ENCODE assay signal across 8 mouse cellular contexts in the genomic region with DNA sequence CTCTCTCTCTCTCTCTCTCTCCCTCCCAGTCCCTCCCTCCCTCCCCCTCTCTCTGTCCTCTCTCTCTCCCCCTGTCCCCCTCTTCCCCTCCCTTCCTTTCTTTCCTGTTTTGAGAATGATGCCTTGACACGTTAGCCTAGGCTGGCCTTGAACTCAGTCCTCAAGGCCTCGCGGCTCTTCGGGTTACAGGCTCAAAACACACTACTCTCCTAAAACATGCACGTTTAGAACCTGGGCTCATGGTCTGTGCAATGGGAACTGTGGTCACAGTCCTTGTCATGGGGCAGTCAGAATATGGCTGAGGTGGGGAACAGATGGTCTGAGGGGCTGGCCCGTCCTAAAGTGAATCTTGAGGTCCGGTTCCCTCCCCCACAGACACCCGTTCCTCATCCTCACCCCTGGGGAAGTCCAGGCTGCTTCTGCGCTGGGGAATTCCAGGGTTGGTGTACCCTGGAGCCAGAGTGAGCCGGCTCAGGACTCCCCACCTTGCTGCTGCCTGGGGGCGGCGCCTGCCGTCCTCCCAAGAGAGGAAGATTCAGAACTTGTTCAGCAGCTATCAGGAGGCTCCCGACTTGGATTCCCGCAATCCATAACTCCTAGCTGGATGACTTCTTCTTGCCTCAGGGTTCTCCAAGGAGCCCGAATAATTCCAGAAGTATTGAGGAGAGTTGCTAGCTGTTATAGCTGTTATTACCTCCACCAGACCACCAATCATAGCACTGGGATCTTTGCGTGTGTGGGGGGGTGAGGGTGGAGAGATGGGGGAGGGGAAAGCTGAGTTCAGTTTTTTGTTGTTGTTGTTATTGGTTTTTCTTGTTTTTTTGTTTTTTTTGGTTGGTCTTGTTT. TPM values are rescaled to one million over a fixed set of nuclear protein-coding genes. Genes with fewer than 3 reads are reported as not detected.
A peak's percentile ranks its signal among the peaks of the same experiment; 100 is the strongest.
DNase-seq lines count a peak whose midpoint lies in the region; ATAC-seq lines count a peak whose summit lies in the region.

No protein-coding gene starts in this region.

- no peaks in the 10 kb centered on the region for H3K36me3 ChIP-seq in heart, embryonic 11.5 days (ENCODE audit: control insufficient read depth, insufficient read depth, low read length)
- H3K36me3 ChIP-seq in limb, embryonic 12.5 days = no peaks in the 10 kb centered on the region

- peaks cover 11% of the 10 kb centered on the region for H3K4me1 ChIP-seq in heart, embryonic 11.5 days (ENCODE audit: control insufficient read depth, insufficient read depth, low read length)
- peaks cover 11% of the 10 kb centered on the region for H3K4me1 ChIP-seq in limb, embryonic 12.5 days (replicated peaks)

- H3K9ac ChIP-seq in heart, embryonic 11.5 days (ENCODE audit: low read depth, low read length) = no peak overlapping the region; the same call in 1 of the 2 replicates
- H3K9ac ChIP-seq in limb, embryonic 12.5 days (replicated peaks) = no peak overlapping the region

- WGBS in heart, embryonic 11.5 days (ENCODE audit: insufficient replicate concordance) = 5% methylated on average over 17 of the region's 17 CpGs
- 6% methylated on average over 17 of the region's 17 CpGs for WGBS in limb, embryonic 12.5 days

- ATAC-seq in CD4-positive, CD25-positive, alpha-beta regulatory T cell, adult 4 months = peak; percentile 37
- no peak for ATAC-seq in heart, embryonic 11.5 days (replicated peaks; ENCODE audit: insufficient number of reproducible peaks, low FRiP score, low TSS enrichment)
- no peak for ATAC-seq in limb, embryonic 12.5 days (ENCODE audit: insufficient number of reproducible peaks, insufficient read depth, low FRiP score, low TSS enrichment, low read depth)

- H3K4me2 ChIP-seq in heart, embryonic 11.5 days = peak overlapping the region; percentile 77
- peak overlapping the region; percentile 59 for H3K4me2 ChIP-seq in limb, embryonic 12.5 days

- H3K27me3 ChIP-seq in heart, embryonic 11.5 days (ENCODE audit: control insufficient read depth, insufficient read depth, low read length) = peaks cover 43% of the 10 kb centered on the region
- peaks cover 61% of the 10 kb centered on the region for H3K27me3 ChIP-seq in limb, embryonic 12.5 days

- intact Hi-C loops in heart, postnatal 25 days (cut with DNase I) = no loop called here

- H3K9me3 ChIP-seq in heart, embryonic 11.5 days (replicated peaks; ENCODE audit: control insufficient read depth, low read length) = no peaks in the 10 kb centered on the region
- no peaks in the 10 kb centered on the region for H3K9me3 ChIP-seq in limb, embryonic 12.5 days

- H3K4me3 ChIP-seq in heart, embryonic 11.5 days (ENCODE audit: low read depth, low read length) = peak overlapping the region; percentile 41
- peak overlapping the region; percentile 38 for H3K4me3 ChIP-seq in limb, embryonic 12.5 days (replicated peaks)

- H3K27ac ChIP-seq in heart, embryonic 11.5 days (ENCODE audit: low read depth, low read length) = no peak overlapping the region
- H3K27ac ChIP-seq in limb, embryonic 12.5 days = no peak overlapping the region

- peak; percentile 95 for DNase-seq in heart, adult 11 months
- DNase-seq in heart, postnatal 25 days (ENCODE audit: low spot score) = no peak
- DNase-seq in layer of hippocampus, postnatal 36 days = no peak
- DNase-seq in left cerebral cortex, adult 9 months (ENCODE audit: low spot score in 2 of 2) = no peak
- no peak for DNase-seq in cerebellum, adult 9-11 months

RNA-seq across cellular contexts. Expression of a gene that starts 0.8 kb away (rescaled TPM):
- 1 to 10 TPM; 7.7 to 9.6 TPM for total RNA-seq in heart, postnatal 25 days (2021)
- 100 to 1,000 TPM in 1 of 2 experiments, 10 to 100 TPM in 1; 66.8 to 106 TPM for polyA plus RNA-seq in CD4-positive, CD25-positive, alpha-beta regulatory T cell, adult 4 months (2017; shearing (Covaris generic))
- polyA plus RNA-seq in heart, embryonic 11.5 days (2014; fragmentation: Nextera tagmentation; extraction: Ambion mirVana) = 8.1 and 8.5 TPM in 2 replicates
- 8.8 and 8.9 TPM in 2 replicates for polyA plus RNA-seq in limb, embryonic 12.5 days (2016; fragmentation: Nextera tagmentation; extraction: Ambion mirVana)
- 1 to 10 TPM; 1.9 to 3.6 TPM for total RNA-seq in layer of hippocampus, postnatal 36 days (2021)

RNA-seq across cellular contexts. Expression of a gene that starts 12.6 kb away (rescaled TPM):
- total RNA-seq in heart, postnatal 25 days (2021) = under 1 TPM; 0.26 to 0.64 TPM
- 1 to 10 TPM; 2.7 to 3.5 TPM for polyA plus RNA-seq in CD4-positive, CD25-positive, alpha-beta regulatory T cell, adult 4 months (2017; shearing (Covaris generic))
- polyA plus RNA-seq in heart, embryonic 11.5 days (2014; fragmentation: Nextera tagmentation; extraction: Ambion mirVana) = 18.9 and 25.4 TPM in 2 replicates
- 1.9 and 2.5 TPM in 2 replicates for polyA plus RNA-seq in limb, embryonic 12.5 days (2016; fragmentation: Nextera tagmentation; extraction: Ambion mirVana)
- 1 to 10 TPM in 1 of 2 experiments, under 1 TPM in 1; 0.63 to 1.2 TPM for total RNA-seq in layer of hippocampus, postnatal 36 days (2021)

RNA-seq across cellular contexts. Expression of a gene that starts 14.0 kb away (rescaled TPM):
- 100 to 1,000 TPM; 143 to 144 TPM for total RNA-seq in heart, postnatal 25 days (2021)
- 100 to 1,000 TPM in 1 of 2 experiments, 10 to 100 TPM in 1; 94.9 to 122 TPM for polyA plus RNA-seq in CD4-positive, CD25-positive, alpha-beta regulatory T cell, adult 4 months (2017; shearing (Covaris generic))
- 140 and 147 TPM in 2 replicates for polyA plus RNA-seq in heart, embryonic 11.5 days (2014; fragmentation: Nextera tagmentation; extraction: Ambion mirVana)
- polyA plus RNA-seq in limb, embryonic 12.5 days (2016; fragmentation: Nextera tagmentation; extraction: Ambion mirVana) = 134 and 135 TPM in 2 replicates
- total RNA-seq in layer of hippocampus, postnatal 36 days (2021) = 10 to 100 TPM; 61.1 to 65.8 TPM

RNA-seq across cellular contexts. Expression of a gene that starts 15.3 kb away (rescaled TPM):
- not detected for total RNA-seq in heart, postnatal 25 days (2021)
- under 1 TPM in 1 of 2 experiments, not detected in 1; 0.20 TPM for polyA plus RNA-seq in CD4-positive, CD25-positive, alpha-beta regulatory T cell, adult 4 months (2017; shearing (Covaris generic))
- not detected in 2 replicates for polyA plus RNA-seq in heart, embryonic 11.5 days (2014; fragmentation: Nextera tagmentation; extraction: Ambion mirVana)
- 0.22 TPM in 1 of 2 replicates, not detected in the other for polyA plus RNA-seq in limb, embryonic 12.5 days (2016; fragmentation: Nextera tagmentation; extraction: Ambion mirVana)
- 100 to 1,000 TPM; 360 to 373 TPM for total RNA-seq in layer of hippocampus, postnatal 36 days (2021)

RNA-seq across cellular contexts. Expression of a gene that starts 40.0 kb away (rescaled TPM):
- total RNA-seq in heart, postnatal 25 days (2021) = 1 to 10 TPM; 4.2 to 6.7 TPM
- polyA plus RNA-seq in CD4-positive, CD25-positive, alpha-beta regulatory T cell, adult 4 months (2017; shearing (Covaris generic)) = 1 to 10 TPM; 3.2 to 5.6 TPM
- 24.6 and 26.5 TPM in 2 replicates for polyA plus RNA-seq in heart, embryonic 11.5 days (2014; fragmentation: Nextera tagmentation; extraction: Ambion mirVana)
- 52.9 and 53.4 TPM in 2 replicates for polyA plus RNA-seq in limb, embryonic 12.5 days (2016; fragmentation: Nextera tagmentation; extraction: Ambion mirVana)
- total RNA-seq in layer of hippocampus, postnatal 36 days (2021) = 1 to 10 TPM; 1.2 to 2.8 TPM
